Mouse (Mus musculus): ENCODE results near the gene Cacnb4.

GRCm38 (mm10) chr2:52574929-52575328, 101.7 kb downstream of the Cacnb4 start:
- no peak for TF ChIP-seq POLR2A (IDR thresholded peaks at IDR 0.05; ENCODE audit: borderline replicate concordance, extremely low read depth, low read depth, low read length)
- no peak for TF ChIP-seq CTCF (IDR thresholded peaks at IDR 0.05; ENCODE audit: insufficient read depth, low read length)
